Mouse (Mus musculus): ENCODE measurements around the gene Hormad2. TPM values are rescaled to one million over a fixed set of nuclear protein-coding genes. Genes with fewer than 3 reads are reported as not detected.

The Hormad2 gene
- 0.21 and 0.25 TPM in 2 replicates for polyA plus RNA-seq (2015; fragmentation: Nextera tagmentation; extraction: Ambion mirVana)

- no peak for TF ChIP-seq CTCF (IDR thresholded peaks at IDR 0.05; ENCODE audit: low read depth)
- ATAC-seq = no peak
- 46% methylated on average over 19 of the region's 19 CpGs for WGBS
These were observed at the start of gene Hormad2 for GRCm38 (mm10) chr11:4440978-4441377. Gene Hormad2, minus strand, starts transcription at chr11:4441105.

GRCm38 (mm10) chr11:4489207-4489606, 48.3 kb upstream of the Hormad2 start:
- Histone ChIP-seq H3K9ac (ENCODE audit: low read depth, low read length) (no peak overlapping the region), H3K36me3 (ENCODE audit: control insufficient read depth, insufficient read depth) (peaks cover 85% of the 10 kb centered on the region), H3K27me3 (replicated peaks; ENCODE audit: control insufficient read depth, insufficient read depth, low read length) (no peaks in the 10 kb centered on the region), H3K27ac (ENCODE audit: low read depth, low read length) (no peak overlapping the region), H3K4me1 (replicated peaks; ENCODE audit: control insufficient read depth, insufficient read depth, low read length) (no peaks in the 10 kb centered on the region), H3K9me3 (ENCODE audit: control insufficient read depth) (no peaks in the 10 kb centered on the region), H3K4me2 (replicated peaks; ENCODE audit: low read depth) (no peak overlapping the region), H3K4me3 (ENCODE audit: low read depth, low read length) (no peak overlapping the region)
- 83% methylated on average over 4 of the region's 4 CpGs for WGBS
- no peak for TF ChIP-seq CTCF (IDR thresholded peaks at IDR 0.05; ENCODE audit: low read depth)
- ATAC-seq = no peak

More at GRCm38 (mm10) chr11:4440978-4441377, at the start of gene Hormad2:
- Histone ChIP-seq H3K27ac (ENCODE audit: low read depth, low read length) (no peak within 1 kb of the TSS), H3K9me3 (ENCODE audit: control insufficient read depth) (no peaks in the 10 kb centered on the region), H3K4me3 (ENCODE audit: low read depth, low read length) (no peak within 1 kb of the TSS), H3K4me1 (replicated peaks; ENCODE audit: control insufficient read depth, insufficient read depth, low read length) (no peaks in the 10 kb centered on the region), H3K27me3 (replicated peaks; ENCODE audit: control insufficient read depth, insufficient read depth, low read length) (no peaks in the 10 kb centered on the region), H3K4me2 (replicated peaks; ENCODE audit: low read depth) (no peak within 1 kb of the TSS), H3K9ac (ENCODE audit: low read depth, low read length) (no peak within 1 kb of the TSS), H3K36me3 (ENCODE audit: control insufficient read depth, insufficient read depth) (no peaks in the 10 kb centered on the region)

GRCm38 (mm10) chr11:4488798-4489197, 47.9 kb upstream of the Hormad2 start:
- WGBS = 96% methylated on average over 2 of the region's 2 CpGs
- no peaks in the 10 kb centered on the region for H3K9me3 ChIP-seq (ENCODE audit: control insufficient read depth)
- peaks cover 88% of the 10 kb centered on the region for H3K36me3 ChIP-seq (ENCODE audit: control insufficient read depth, insufficient read depth)
- no peak overlapping the region for H3K9ac ChIP-seq (ENCODE audit: low read depth, low read length)
- H3K27ac ChIP-seq (ENCODE audit: low read depth, low read length) = no peak overlapping the region
- H3K4me1 ChIP-seq (replicated peaks; ENCODE audit: control insufficient read depth, insufficient read depth, low read length) = no peaks in the 10 kb centered on the region
- no peaks in the 10 kb centered on the region for H3K27me3 ChIP-seq (replicated peaks; ENCODE audit: control insufficient read depth, insufficient read depth, low read length)
- no peak overlapping the region for H3K4me3 ChIP-seq (ENCODE audit: low read depth, low read length)
- no peak for ATAC-seq
- no peak for TF ChIP-seq CTCF (IDR thresholded peaks at IDR 0.05; ENCODE audit: low read depth)
- no peak overlapping the region for H3K4me2 ChIP-seq (replicated peaks; ENCODE audit: low read depth)

- no peak for ATAC-seq
- Histone ChIP-seq H3K9ac (ENCODE audit: low read depth, low read length) (no peak overlapping the region), H3K4me2 (replicated peaks; ENCODE audit: low read depth) (no peak overlapping the region), H3K36me3 (ENCODE audit: control insufficient read depth, insufficient read depth) (peaks cover 92% of the 10 kb centered on the region), H3K27ac (ENCODE audit: low read depth, low read length) (no peak overlapping the region), H3K4me1 (replicated peaks; ENCODE audit: control insufficient read depth, insufficient read depth, low read length) (no peaks in the 10 kb centered on the region), H3K9me3 (ENCODE audit: control insufficient read depth) (no peaks in the 10 kb centered on the region), H3K4me3 (ENCODE audit: low read depth, low read length) (no peak overlapping the region), H3K27me3 (replicated peaks; ENCODE audit: control insufficient read depth, insufficient read depth, low read length) (no peaks in the 10 kb centered on the region)
- TF ChIP-seq CTCF (IDR thresholded peaks at IDR 0.05; ENCODE audit: low read depth) = no peak
- 94% methylated on average over 13 of the region's 13 CpGs for WGBS
These were observed 47.5 kb upstream of the Hormad2 start for GRCm38 (mm10) chr11:4488367-4488766.

- Histone ChIP-seq H3K27ac (ENCODE audit: low read depth, low read length) (no peak overlapping the region), H3K4me1 (replicated peaks; ENCODE audit: control insufficient read depth, insufficient read depth, low read length) (no peaks in the 10 kb centered on the region), H3K4me2 (replicated peaks; ENCODE audit: low read depth) (no peak overlapping the region), H3K36me3 (ENCODE audit: control insufficient read depth, insufficient read depth) (peaks cover 99% of the 10 kb centered on the region), H3K27me3 (replicated peaks; ENCODE audit: control insufficient read depth, insufficient read depth, low read length) (no peaks in the 10 kb centered on the region), H3K9ac (ENCODE audit: low read depth, low read length) (no peak overlapping the region), H3K9me3 (ENCODE audit: control insufficient read depth) (no peaks in the 10 kb centered on the region), H3K4me3 (ENCODE audit: low read depth, low read length) (no peak overlapping the region)
- WGBS = 60% methylated on average over 8 of the region's 8 CpGs
- TF ChIP-seq CTCF (IDR thresholded peaks at IDR 0.05; ENCODE audit: low read depth) = no peak
- peak; percentile 46 for ATAC-seq
These were observed 46.6 kb upstream of the Hormad2 start for GRCm38 (mm10) chr11:4487401-4487965.

- H3K27me3 ChIP-seq (replicated peaks; ENCODE audit: control insufficient read depth, insufficient read depth, low read length) = no peaks in the 10 kb centered on the region
- no peaks in the 10 kb centered on the region for H3K4me1 ChIP-seq (replicated peaks; ENCODE audit: control insufficient read depth, insufficient read depth, low read length)
- TF ChIP-seq CTCF (IDR thresholded peaks at IDR 0.05; ENCODE audit: low read depth) = no peak
- ATAC-seq = no peak
- no peak overlapping the region for H3K9ac ChIP-seq (ENCODE audit: low read depth, low read length)
- no peak overlapping the region for H3K27ac ChIP-seq (ENCODE audit: low read depth, low read length)
- H3K36me3 ChIP-seq (ENCODE audit: control insufficient read depth, insufficient read depth) = peaks cover 96% of the 10 kb centered on the region
- H3K4me2 ChIP-seq (replicated peaks; ENCODE audit: low read depth) = no peak overlapping the region
- H3K9me3 ChIP-seq (ENCODE audit: control insufficient read depth) = no peaks in the 10 kb centered on the region
- H3K4me3 ChIP-seq (ENCODE audit: low read depth, low read length) = no peak overlapping the region
- WGBS = 93% methylated on average over 5 of the region's 5 CpGs
These were observed 43.6 kb upstream of the Hormad2 start for GRCm38 (mm10) chr11:4484541-4484940.

Measured in intestine, postnatal 0 days (tissue).